Mouse (Mus musculus) c-Kit-positive CD71-negative TER-119-negative erythroid progenitor cells, embryonic 14.5 days (primary cell): ENCODE results near the gene Copg2.

Experiments
- DNase-seq: peaks from one replicate; pipeline ENCODE4 v3.0.0-alpha.2; 2013; ENCODE audit warnings: low read depth

The Copg2 gene

DNA sequence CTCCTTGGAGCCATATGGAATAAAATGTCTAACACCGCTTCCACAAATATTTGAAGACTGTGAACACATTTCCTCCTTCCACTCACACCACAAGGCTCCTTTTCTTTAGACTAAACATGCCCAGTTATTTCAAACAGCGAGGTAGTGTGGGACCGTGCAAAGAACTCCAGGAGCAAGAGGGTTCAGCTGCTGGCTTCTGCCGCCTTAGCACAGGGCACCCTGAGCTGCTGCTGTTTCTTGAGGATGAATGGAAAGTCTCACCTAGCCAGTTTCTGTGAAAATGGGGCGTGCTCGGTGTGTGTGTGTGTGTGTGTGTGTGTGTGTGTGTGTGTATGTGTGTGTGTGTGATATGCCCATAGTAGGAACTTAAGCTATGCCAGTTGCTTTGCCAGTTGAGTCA, 162.1 kb downstream of the Copg2 start:
- DNase-seq = no peak

DNA sequence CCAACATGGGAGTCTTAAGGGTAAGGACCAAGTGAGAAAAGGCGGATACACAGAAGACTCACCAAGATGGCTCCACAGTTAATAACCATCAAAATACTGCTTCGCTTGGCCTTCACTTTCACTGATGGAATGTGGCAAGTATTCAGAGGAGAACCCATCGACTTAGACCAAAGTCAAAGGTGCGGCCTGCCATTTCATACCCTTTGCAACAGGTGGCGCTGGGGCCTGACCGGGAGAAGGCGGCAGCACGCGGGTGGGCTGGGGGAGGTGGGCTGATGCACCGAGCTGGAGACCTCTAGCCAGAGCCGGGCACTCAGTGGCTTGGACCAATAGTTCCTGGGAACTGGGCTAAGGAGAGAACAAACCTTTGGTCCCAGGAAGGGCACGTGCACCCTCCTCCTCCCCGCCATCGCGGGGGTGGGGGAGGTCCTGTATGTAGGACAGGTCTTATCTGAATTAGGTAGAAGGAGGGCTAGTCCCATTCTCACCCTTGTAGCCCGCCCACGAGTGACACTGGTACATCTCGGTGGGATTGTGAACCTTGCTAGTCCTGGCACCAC, 163.9 kb downstream of the Copg2 start:
- no peak for DNase-seq

DNA sequence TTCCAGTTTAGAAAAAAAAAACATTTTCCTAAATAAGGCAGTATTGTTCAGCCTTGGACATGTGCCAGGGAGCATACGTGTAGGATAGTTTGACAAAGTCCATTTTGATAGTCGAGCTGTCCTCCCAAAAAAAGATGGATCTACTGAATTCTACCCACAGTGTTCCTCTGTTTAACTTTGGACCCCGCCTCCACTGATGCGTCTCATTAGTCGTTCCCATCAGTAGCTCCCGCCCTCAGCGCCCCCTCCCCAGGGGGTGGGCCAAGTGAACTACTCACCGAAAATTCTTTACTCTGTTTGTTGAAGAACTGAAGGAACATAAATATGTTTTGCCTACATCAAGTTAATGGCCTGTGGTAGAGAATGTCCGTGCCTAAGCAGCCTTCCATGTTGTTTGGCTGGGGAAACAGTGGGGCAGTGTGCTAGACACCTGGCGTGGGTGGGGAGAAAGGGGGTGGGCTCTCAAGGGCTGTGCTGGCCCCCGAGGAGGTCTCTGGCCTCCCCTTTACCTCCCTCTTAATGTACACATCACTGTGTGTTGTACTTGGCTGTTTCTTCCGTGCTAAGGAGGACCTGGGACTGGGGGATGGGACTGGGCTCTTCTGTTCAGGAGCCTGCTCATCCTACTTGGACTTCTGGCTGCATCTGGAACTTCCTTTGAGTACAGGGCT, 166.2 kb downstream of the Copg2 start:
- DNase-seq = no peak

DNA sequence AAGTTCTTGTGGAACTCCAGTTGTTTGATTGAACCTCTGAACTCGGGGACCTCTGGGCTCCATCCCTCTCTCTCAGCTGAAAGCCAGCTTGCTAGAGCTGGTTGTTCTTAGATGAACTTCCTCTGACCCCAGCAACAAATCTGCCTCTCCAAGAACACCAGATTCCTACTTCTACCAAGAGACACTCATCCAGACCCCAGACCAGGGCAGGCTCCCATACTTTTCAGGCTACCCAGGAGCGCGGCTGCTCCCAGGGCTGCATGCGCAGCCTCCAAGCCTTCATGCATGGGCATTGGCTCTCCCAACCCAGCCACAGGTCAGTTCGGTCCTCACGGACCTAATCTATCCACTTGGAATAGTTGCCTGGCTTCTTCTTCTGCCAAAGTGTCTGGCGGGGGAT, 173.3 kb downstream of the Copg2 start, which contains the start of gene Mest:
Gene Mest (plus strand): TSS at position 217 of the 400 bp plus-strand sequence.
- no peak for DNase-seq

DNA sequence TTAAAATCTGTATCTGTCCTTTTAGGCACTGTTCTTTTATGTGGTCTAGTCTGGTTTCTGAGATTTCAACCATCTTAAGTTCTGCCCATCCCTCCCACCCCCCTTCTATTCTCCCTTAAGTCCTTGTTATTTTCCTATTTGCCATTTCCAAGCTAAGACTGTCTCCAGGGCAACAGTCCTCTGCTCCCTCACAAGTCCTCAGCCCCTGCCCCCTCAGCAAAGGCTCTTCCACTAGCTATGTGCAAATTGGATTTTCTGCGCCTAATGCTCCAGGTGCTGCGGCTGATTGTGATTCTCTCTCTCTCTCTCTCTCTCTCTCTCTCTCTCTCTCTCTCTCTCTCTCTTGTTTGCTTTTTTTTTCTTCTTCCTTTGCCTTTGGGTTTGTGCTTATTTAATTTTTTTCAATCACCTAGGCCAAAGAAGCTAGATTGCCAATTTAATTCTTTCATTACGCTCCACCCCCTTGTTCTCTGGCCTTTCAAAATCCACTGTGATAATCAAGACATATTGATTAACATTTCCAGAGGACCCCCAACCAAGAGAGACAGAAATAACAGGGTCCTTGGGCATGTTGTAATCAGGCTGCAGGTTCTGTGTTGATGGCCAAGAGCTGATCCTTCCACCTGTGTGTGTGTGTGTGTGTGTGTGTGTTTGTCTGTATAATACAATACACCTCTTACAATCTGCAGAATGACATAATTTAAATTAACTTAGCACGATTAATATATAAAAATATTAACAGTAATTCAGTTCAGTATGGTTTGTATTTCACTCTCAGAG, 174.0 kb downstream of the Copg2 start:
- DNase-seq = no peak

DNA sequence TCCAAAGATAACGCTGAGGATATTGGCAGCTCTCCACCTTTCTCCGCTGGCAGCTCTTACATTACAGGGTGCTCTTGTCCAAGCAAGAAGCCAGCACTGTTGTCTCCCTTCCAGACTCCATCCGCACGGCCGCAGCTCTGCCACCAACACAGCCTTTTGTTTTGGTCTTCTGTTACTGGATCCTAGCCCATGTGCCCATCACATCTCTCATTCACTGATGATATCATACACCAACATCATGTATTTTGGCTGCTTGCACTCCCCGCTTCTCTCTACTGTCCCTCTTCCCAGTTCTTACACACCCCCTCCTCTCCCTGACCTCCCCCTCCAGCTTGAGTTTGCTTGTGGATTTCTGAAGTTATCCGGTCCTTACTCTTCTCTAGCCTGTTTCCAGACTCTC, 179.8 kb downstream of the Copg2 start:
- no peak for DNase-seq

DNA sequence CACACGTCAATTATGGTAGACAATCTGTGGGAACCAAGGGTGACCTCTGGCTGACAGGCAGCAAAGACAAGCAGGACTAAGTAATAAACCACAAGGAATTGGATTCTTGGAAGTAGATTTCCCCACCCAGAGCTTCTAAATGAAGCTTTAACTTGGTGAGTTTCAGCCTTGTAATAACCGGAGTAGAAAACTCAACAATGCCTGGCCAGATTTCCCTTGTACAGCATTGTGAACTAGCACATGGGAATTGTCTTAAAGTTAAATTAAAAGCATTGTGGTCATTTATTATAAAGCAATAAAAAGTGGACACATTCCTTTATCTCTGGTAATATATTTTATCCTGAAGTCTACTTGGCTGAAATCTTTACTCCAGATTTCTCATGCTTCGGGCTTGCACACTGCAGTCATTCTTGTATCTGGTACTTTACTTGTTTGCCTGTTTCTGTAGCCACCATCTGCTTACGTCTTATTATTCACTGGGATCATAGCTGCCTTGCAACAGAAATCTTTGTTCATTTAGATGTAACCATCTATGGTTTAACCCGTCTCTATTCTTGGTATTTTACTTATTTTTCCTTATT, 181.6 kb downstream of the Copg2 start:
- no peak for DNase-seq

DNA sequence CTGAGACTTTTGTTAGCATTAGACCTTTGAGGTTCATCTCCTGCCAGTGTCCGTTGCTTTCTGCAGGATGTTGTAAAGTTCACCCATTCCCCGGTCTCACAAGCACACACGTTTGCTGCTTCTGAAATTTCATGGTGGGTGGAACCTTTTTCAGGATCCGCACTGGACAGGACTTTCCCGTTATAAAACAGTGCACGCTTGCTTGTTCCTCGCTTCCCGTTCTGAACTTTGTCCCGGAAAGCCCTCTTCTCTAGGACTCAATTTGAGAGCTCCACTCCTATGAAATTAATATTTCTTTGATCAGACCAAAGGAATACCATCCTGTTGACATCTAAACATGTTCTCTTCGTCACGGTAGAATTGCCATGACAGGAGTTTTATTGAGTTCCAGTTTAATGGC, 182.7 kb downstream of the Copg2 start:
- DNase-seq = no peak

DNA sequence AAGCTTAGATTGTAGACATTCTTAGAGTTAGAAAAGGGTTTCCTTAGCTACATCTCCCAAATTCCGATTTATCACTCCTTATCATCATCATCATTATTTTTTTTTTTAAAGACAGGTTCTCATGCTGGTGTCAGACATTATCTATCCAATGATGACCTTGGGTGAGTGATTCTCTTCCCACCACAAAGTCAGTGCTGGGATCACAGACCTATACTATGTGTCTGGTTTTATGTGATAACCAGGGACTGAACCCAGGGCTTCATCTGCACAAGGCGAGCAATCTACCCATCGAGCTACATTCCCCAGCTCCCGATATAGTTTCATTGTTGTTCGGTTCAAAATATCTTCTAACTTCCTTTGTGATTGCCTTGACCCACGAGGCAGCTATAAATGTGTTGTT, 183.1 kb downstream of the Copg2 start:
- no peak for DNase-seq

DNA sequence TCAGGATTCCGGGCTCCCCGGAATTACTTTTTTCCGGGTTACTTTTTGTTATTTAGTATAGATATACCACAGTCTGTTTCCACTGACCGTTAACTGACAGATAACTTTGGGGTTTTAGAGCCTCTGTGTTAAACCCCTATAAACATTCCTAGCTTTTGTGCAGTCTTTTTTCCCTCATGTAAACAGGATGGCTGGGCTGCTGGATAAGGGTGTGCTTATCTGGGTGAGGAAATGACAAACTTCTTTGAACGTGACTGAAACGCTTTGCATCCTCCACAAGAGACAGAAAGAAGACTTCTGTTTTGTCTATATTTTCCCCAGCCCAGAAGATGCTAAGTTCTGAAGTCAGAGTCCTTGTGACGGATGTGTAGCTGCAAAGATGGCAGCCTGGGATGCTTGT, 184.1 kb downstream of the Copg2 start:
- DNase-seq = no peak

DNA sequence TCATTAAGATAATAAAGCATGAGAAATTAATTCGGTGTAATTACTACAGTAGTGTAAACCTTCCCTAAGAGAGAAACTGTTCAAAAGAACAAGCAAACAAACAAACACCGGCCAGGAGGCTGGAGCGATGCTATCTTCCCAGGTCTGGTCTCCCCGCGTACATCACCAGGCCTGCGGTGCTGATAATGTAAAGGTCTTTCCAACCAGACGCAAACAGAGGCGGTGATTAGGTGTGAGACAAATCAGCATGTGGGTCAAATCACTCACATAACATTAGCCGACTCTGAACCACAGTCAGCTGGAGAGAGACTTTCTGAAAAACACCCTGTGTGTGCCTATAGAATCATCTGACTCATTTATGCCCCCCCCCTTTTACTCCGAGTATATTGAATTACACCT, 185.2 kb downstream of the Copg2 start:
- no peak for DNase-seq

DNA sequence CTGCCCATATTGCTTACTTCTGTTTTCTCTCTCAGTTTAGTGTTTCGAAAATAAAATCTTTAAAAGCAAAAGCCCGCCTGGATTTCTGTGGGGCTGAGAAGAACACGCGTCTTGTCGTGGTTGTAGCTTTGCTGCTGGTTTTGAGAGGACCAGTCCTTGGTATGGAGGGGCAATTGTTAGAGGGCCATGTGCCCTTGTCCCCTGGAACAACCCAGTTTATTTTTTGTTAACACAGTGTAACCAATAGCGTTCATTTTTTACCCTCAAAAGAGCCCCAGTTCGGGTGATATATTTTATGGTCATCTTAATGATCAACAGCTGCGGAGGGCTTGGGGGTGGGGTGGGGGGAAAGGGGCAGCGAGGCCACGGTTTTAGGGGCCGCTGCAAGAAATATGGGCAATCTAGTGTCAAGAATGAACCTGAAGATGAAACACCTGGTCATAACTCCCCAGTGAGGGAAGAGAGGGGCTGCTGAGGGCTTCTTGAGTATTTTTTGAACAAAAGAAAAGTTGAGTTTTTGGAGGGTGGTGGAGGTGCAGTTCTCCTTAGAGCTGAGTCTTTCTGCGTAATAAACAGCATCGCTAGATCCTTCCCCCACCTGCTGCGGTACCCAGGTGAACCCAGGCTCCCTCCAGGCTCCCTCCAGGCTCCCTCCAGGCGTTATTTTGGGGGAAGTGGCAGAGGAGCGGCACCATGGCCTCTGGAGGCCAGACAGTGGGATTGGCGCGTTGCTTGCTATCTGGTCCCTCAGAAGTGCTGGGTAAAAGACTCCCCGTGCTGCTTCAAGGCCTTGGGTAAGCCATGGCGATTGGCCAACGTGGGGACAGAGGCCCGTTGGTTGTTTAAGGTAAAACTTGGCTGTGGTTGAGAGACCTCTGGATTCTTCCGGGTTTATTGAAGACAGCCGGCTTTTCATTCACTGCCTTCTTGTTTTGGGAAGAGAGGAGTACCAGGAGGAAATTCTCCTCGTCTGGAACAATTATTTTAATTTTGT, 185.9 kb downstream of the Copg2 start:
- DNase-seq = no peak

DNA sequence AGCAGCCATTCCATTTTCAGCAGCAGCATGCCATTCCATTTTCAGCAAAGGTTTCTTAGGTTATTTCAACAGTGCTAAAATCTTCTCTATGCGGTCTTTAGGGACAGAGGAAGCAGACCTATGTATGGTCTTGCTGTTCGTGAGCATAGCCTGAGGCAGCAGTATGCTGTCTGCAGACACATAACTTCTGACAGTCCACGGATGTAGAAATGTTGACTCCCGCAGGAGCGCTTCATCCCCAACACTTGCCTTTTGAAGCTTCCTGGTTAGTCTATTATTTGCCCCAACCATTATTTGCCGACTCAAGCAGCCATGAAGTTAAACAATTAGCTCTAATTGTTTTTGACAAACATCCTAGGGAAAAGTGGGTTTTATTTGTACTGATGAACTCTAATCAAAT, 187.5 kb downstream of the Copg2 start:
- no peak for DNase-seq

DNA sequence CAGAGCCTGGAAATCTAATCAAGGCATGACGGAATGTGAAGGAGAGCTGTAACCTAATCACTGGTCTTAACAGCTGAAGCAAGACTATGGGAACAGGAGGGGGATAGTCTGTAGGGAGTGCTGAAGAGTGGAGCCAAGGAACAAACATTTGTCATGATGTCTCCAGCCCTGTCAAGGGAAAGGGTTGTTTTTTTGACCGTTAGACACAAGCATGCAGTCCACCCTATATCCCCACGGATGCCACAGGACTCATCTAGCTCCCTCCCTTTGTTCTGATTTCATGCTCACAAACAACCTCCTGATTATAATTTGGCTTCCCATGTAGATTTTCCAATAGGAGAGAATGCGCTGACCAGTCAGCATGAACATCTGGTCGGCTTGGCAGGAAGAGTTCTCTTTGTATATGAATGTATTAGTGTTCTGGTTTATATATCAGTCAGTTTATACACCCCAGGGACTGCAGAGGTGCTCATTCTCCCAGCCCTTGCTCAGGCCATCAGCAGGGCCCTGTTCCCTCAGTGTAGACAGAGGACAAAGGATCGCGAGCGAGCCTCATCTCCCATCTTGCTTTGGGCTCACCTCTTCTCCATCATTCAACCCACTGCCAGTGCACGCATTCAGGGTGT, 192.5 kb downstream of the Copg2 start:
- no peak for DNase-seq

DNA sequence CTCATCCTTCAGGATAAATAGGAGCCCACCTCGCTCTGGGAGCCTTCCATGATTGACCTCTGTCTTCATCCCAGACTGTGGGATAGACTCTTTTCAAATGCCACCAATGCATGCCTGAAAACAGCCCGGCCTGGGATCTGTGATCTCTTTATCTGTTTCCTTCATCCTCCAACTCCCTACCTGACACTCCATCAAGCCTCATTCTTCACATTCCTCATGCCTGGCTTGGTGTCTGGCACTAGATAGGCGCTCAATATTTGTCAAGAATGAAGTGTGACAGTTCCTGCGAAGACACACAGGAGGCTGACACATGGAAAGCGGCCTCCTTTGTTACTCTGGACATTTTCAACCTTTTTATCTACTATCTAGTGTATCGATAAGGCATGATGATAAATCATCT, 193.1 kb downstream of the Copg2 start:
- no peak for DNase-seq

DNA sequence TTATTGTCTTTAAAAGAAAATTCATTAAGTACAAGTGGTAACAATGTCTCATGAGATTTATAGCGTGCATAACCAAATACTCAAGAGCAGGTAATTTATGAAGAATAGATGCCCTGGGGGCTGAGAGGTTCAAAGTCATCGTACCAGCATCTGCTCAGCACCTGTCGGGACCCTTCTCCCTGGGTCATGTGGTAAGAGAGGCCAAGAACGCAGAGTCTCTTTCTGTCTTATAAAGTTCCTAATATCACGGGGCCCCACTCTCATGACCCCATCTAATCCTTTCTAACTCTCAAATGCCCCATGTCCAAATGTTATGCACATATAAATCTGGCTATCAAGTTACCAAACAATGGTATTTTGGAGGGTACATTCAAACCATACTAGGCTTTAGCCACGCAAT, 193.7 kb downstream of the Copg2 start:
- no peak for DNase-seq

DNA sequence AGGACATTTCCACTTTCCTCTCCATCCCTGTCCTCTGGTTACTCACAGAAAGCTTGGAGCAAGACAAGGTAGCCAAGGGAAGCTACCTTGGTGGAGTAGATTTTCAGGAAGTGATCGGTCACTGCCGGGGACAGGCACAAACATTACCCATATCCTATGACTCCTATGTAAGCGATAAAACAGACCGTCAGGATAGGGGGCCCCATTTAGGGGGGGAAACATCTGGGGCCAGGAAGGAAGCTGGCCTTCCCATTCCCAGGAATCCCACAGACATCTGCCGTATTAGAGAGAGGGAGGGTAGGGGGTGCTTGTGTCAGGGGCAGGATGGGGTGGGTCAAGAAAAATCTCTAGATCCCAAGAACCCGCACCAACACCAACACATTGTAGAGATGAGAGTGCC, 196.4 kb downstream of the Copg2 start:
- no peak for DNase-seq

DNA sequence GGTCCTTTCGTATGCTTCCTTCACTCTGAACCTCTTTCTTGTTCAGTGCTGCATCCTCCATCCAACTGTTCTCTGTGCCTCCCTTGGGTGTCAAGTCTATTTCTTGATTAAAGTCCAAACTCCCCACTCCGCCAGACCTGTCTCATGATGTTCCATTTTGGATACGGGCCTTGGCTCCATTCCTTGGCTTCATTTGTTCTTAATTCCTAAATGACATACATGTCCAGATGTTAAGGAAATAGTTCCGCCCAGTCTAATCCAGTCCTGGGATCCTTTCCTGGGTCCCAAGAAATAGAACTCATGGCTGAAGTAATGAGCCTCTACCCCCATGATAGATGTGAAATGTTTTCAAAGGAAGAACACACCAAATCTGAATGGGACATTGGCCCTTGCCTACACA, 198.6 kb downstream of the Copg2 start:
- no peak for DNase-seq
